Mouse (Mus musculus) liver, adult 2 months (tissue): ENCODE results near the gene Igfals.

Source experiments
- CTCF ChIP-seq: fragments of 200-500 bp; IDR thresholded peaks from 2 replicates; pipeline ENCODE4 v1.5.1; 2011; ENCODE audit warnings: low read depth, low read length, control low read depth
- POLR2A ChIP-seq: fragments of 200-500 bp; IDR thresholded peaks from 2 replicates; pipeline ENCODE4 v1.6.1; 2011; ENCODE audit warnings: low read length, control low read depth; ENCODE audit not compliant: insufficient read depth; ENCODE audit errors: extremely low read depth

DNA sequence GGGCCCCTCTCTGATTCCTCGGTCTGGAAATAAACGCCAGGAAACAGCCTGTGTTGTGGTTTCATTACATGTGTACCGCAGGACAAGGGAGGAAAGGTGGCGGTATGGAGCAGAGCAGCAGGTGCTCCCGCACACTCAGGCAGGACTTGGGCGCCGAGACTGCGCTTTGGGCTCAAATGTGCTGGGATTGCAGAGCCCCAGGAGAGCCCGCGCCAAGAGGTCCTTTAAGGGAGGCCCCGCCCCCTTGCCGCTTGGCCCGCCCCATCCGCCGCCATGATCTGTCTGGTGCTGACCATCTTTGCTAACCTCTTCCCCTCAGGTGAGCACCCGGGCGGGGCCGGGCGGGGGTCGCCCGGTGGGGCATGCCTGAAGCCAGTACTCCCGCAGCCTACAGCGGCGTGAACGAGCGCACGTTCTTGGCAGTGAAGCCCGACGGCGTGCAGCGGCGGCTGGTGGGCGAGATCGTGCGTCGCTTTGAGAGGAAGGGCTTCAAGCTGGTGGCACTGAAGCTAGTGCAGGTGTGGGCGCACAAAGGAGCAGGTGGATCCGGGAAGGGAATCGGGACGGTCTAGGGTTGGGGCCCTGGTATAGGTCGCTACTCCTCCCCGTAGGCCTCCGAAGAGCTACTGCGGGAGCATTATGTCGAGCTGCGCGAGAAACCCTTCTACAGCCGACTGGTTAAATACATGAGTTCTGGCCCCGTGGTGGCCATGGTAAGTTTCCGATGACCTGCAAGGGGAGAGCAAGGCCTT is 30.6 kb downstream of the Igfals start, which contains the start of gene Nme3:
- TF ChIP-seq CTCF (0 out of 2 replicates have a peak, but pooled peaks have one; percentile 9), POLR2A (peak; percentile 51; the same call in 1 of the 2 replicates)
